Mouse (Mus musculus) fat pad, adult 2 months (tissue): ENCODE measurements around the gene Aip.
"Not testable (repeated sequence)": the region's sequence is repeated elsewhere in the genome, so short reads cannot be mapped to it uniquely, and the experiment has no call there.

Source experiments
- DNase-seq: peaks from one replicate; pipeline ENCODE4 v3.0.0-alpha.2; 2011; ENCODE audit warnings: low read depth, low spot score; ENCODE audit errors: extremely low read depth

Aip gene

DNA sequence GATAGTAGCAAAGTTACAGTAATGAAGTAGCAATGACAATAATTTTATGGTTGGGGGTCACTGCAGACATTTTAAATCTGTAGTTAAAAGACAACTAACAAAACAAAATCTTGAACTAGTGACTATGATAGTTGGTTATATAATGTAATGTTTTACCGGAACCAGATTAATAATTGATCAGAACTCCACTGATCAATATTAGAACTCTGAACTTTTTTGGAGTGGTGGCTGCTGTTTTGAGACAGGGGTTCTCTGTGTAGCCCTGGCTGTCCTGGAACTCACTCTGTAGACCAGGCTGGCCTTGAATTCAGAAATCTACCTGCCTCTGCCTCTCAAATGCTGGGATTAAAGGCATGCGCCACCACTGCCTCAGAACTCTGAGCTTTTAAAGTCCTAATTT, 57.4 kb downstream of the Aip start:
- not testable (repeated sequence) for DNase-seq

GRCm38 (mm10) chr19:4066877-4067276, 58.8 kb downstream of the Aip start:
- no peak for DNase-seq

DNA sequence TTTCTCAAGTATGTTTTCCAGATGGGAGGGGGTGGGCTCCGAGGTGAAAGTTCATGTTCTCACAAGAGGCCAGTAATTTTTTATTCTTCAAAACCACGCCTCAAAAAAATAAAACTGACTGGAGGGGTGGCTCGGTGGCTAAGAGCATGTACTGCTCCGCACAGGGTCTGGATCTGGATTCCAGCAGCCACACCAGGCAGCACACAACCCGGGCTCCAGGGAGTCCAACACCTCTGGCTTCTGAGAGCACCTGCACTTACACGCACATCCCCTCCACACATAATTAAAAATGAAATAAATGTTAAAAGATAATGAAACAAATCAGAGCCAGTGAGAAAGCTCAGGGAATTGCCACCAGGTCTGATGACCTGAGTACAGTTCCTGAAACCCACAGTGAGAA, 59.4 kb downstream of the Aip start:
- no peak for DNase-seq

- DNase-seq = not testable (repeated sequence)
Measured at GRCm38 (mm10) chr19:4064501-4064900, 61.2 kb downstream of the Aip start.
